30 mouse cellular contexts compared by ENCODE assay signal in the genomic region with DNA sequence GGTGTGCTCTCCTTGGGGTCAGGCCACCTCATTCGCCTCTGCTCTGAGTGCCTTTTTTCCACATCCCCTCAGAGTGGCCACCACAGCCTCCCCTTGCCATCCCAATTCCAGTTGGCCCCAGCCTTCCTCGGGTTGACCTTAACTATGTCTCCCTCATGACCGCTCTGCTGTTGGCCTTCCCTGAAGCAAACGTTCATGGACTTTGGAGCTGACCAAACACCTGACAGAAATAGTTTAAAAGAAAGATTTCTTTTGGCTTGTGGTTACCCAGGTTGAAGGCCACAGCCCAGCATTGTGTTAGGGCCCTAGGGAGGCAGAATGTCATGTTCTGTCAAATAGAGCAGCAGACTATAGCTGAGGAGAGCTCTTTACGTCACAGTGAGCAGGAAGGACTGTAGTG.
"Had no signal": no experiment of that assay in that cellular context is flagged by ENCODE, and none has a peak within 500 bp of the region (broad histone marks: within the 10 kb centered on the region; RNA-seq: fewer than 3 reads in every experiment).

No protein-coding gene starts in this region.

- H3K27me3 ChIP-seq: heart, embryonic 12.5 days; heart, embryonic 13.5 days; heart, embryonic 15.5 days; hindbrain, embryonic 12.5 days; hindbrain, embryonic 13.5 days; hindbrain, embryonic 15.5 days; intestine, embryonic 15.5 days; kidney, embryonic 15.5 days had no signal

- H3K9me3 ChIP-seq: heart, embryonic 10.5 days; heart, embryonic 15.5 days; hindbrain, embryonic 10.5 days; hindbrain, embryonic 12.5 days; hindbrain, embryonic 13.5 days; hindbrain, embryonic 15.5 days; intestine, embryonic 15.5 days; kidney, embryonic 15.5 days had no signal

- H3K4me3 ChIP-seq: heart, adult 2 months; heart, embryonic 10.5 days; heart, embryonic 12.5 days; heart, embryonic 13.5 days; heart, embryonic 15.5 days; hindbrain, embryonic 10.5 days; hindbrain, embryonic 12.5 days; hindbrain, embryonic 13.5 days; hindbrain, embryonic 15.5 days; intestine, embryonic 15.5 days; kidney, embryonic 15.5 days; layer of hippocampus, adult 2 months had no signal

- H3K27ac ChIP-seq: heart, adult 2 months; heart, embryonic 10.5 days; heart, embryonic 13.5 days; heart, embryonic 15.5 days; hindbrain, embryonic 10.5 days; hindbrain, embryonic 12.5 days; hindbrain, embryonic 13.5 days; hindbrain, embryonic 14.5 days; hindbrain, embryonic 15.5 days; hindbrain, postnatal 0 days; intestine, embryonic 15.5 days; kidney, embryonic 15.5 days; kidney, postnatal 0 days; layer of hippocampus, adult 2 months had no signal

- H3K9ac ChIP-seq: heart, embryonic 12.5 days; heart, embryonic 13.5 days; heart, embryonic 15.5 days; hindbrain, embryonic 12.5 days; hindbrain, embryonic 13.5 days; hindbrain, embryonic 14.5 days; hindbrain, embryonic 15.5 days; intestine, embryonic 15.5 days; kidney, embryonic 15.5 days had no signal

- H3K4me1 ChIP-seq: heart, embryonic 10.5 days; heart, embryonic 12.5 days; heart, embryonic 13.5 days; heart, embryonic 15.5 days; hindbrain, embryonic 10.5 days; hindbrain, embryonic 12.5 days; hindbrain, embryonic 13.5 days; hindbrain, embryonic 15.5 days; intestine, embryonic 15.5 days; kidney, embryonic 15.5 days had no signal

- ATAC-seq: hindbrain, embryonic 16.5 days; hindbrain, postnatal 0 days; inflammation-experienced regulatory T-cells, adult 6 months had no signal

- H3K36me3 ChIP-seq: heart, embryonic 10.5 days; heart, embryonic 12.5 days; heart, embryonic 13.5 days; heart, embryonic 15.5 days; hindbrain, embryonic 10.5 days; hindbrain, embryonic 12.5 days; hindbrain, embryonic 13.5 days; hindbrain, embryonic 15.5 days; intestine, embryonic 15.5 days; kidney, embryonic 15.5 days had no signal

- H3K4me2 ChIP-seq: heart, embryonic 11.5 days; heart, embryonic 12.5 days; heart, embryonic 13.5 days; heart, embryonic 15.5 days; hindbrain, embryonic 12.5 days; hindbrain, embryonic 13.5 days; hindbrain, embryonic 14.5 days; hindbrain, embryonic 15.5 days; intestine, embryonic 15.5 days; kidney, embryonic 15.5 days had no signal

- DNase-seq: heart, adult 18-20 months; heart, adult 2 months; heart, postnatal 10 days; heart, postnatal 14 days; heart, postnatal 36 days; heart, postnatal 4 days; kidney, adult 18-20 months; kidney, adult 8-10 months; kidney, postnatal 10 days; kidney, postnatal 25 days; kidney, postnatal 4 days; layer of hippocampus, adult 9-11 months; layer of hippocampus, postnatal 36 days had no signal
